Mouse (Mus musculus) embryonic fibroblast, embryonic 13.5 days (primary cell): Measurements from ENCODE around the gene Eng.

Experiments used
- CTCF ChIP-seq: IDR thresholded peaks from 2 replicates; pipeline ENCODE4 v1.5.1; 2011; ENCODE audit warnings: mild to moderate bottlenecking, control low read depth, low read length, moderate library complexity, borderline replicate concordance; ENCODE audit not compliant: insufficient read depth
- POLR2A ChIP-seq: IDR thresholded peaks from 2 replicates; pipeline ENCODE4 v1.6.1; 2011; ENCODE audit warnings: low read depth, mild to moderate bottlenecking, control low read depth, low read length, moderate library complexity

GRCm38 (mm10) chr2:32624111-32624748, 22.2 kb upstream of the Eng start:
- TF ChIP-seq CTCF (no peak), POLR2A (no peak)
